Mouse (Mus musculus) MEL (cell line): Measurements from ENCODE around the gene Zfpm1. TPM values are rescaled to one million over a fixed set of nuclear protein-coding genes. Genes with fewer than 3 reads are reported as not detected.
A peak's percentile ranks its signal among the peaks of the same experiment; 100 is the strongest.

Experiments
- DNase-seq: peaks from one replicate; pipeline ENCODE4 v3.0.0; 2011; ENCODE audit warnings: low read depth, low spot score
- H3K27ac ChIP-seq: 2 replicates; pipeline ENCODE4 v1.5.1; 2012; ENCODE audit warnings: low read depth, mild to moderate bottlenecking, control low read depth, low read length, moderate library complexity; ENCODE audit not compliant: control insufficient read depth
- H3K27me3 ChIP-seq, 2 experiments: fragments of 150-350 bp in 1 of 2; sonication (generic) in 1 of 2; 2 replicates each; pipeline ENCODE4 v1.6.1; 2012; ENCODE audit warnings: low read length in 2 of 2, mild to moderate bottlenecking in 2 of 2, improper control_type of control experiment in 1 of 2, moderate library complexity in 1 of 2; ENCODE audit not compliant: insufficient read depth in 2 of 2, control insufficient read depth in 1 of 2
- H3K36me3 ChIP-seq, 2 experiments: 2 replicates each; pipeline ENCODE4 v1.6.1; 2012 to 2014; ENCODE audit warnings: low read length in 2 of 2, improper control_type of control experiment in 1 of 2, inconsistent platforms in 1 of 2, mild to moderate bottlenecking in 1 of 2; ENCODE audit not compliant: insufficient read depth in 2 of 2, control insufficient read depth in 1 of 2
- H3K4me1 ChIP-seq, 2 experiments: fragments of 150-350 bp in 1 of 2; sonication (generic) in 1 of 2; 2 replicates each; pipeline ENCODE4 v1.6.1; 2012; ENCODE audit warnings: low read length in 2 of 2, improper control_type of control experiment in 1 of 2, mild to moderate bottlenecking in 1 of 2; ENCODE audit not compliant: insufficient read depth in 2 of 2, control insufficient read depth in 1 of 2
- H3K4me3 ChIP-seq, 2 experiments: fragments of 150-350 bp in 1 of 2; sonication (generic) in 1 of 2; 2 replicates each; pipeline ENCODE4 v1.5.1; 2012; ENCODE audit warnings: low read depth in 2 of 2, low read length in 2 of 2, mild to moderate bottlenecking in 2 of 2, moderate library complexity in 2 of 2, control low read depth in 1 of 2, improper control_type of control experiment in 1 of 2; ENCODE audit not compliant: control insufficient read depth in 1 of 2, insufficient read depth in 1 of 2
- H3K79me2 ChIP-seq: 2 replicates; pipeline ENCODE4 v1.6.1; 2012; ENCODE audit warnings: mild to moderate bottlenecking, low read length, moderate library complexity; ENCODE audit not compliant: control insufficient read depth, poor library complexity, insufficient read depth
- H3K9ac ChIP-seq: 2 replicates; pipeline ENCODE4 v1.6.1; 2012; ENCODE audit warnings: low read depth, mild to moderate bottlenecking, control low read depth, low read length, moderate library complexity; ENCODE audit not compliant: control insufficient read depth, poor library complexity, severe bottlenecking
- H3K9me3 ChIP-seq: fragments of 150-350 bp; sonication (generic); replicated peaks from 2 replicates; pipeline ENCODE4 v1.6.1; 2012; ENCODE audit warnings: mild to moderate bottlenecking, low read length, improper control_type of control experiment, moderate library complexity; ENCODE audit not compliant: insufficient read depth
- BHLHE40 ChIP-seq: IDR thresholded peaks from 2 replicates; pipeline ENCODE4 v1.6.1; 2012; ENCODE audit warnings: low read depth, mild to moderate bottlenecking, inconsistent platforms, low read length, improper control_type of control experiment, borderline replicate concordance
- CHD2 ChIP-seq: IDR thresholded peaks from 2 replicates; pipeline ENCODE4 v1.6.1; 2011; ENCODE audit warnings: low read length, improper control_type of control experiment
- CTCF ChIP-seq, 3 experiments: IDR thresholded peaks in 2 of 3; conservative IDR thresholded peaks in 1 of 3; 2 replicates each; pipeline ENCODE4 v1.5.1; 2011 to 2012; ENCODE audit warnings: low read length in 3 of 3, low read depth in 2 of 3, mild to moderate bottlenecking in 2 of 3, improper control_type of control experiment in 1 of 3, inconsistent platforms in 1 of 3, mixed read lengths in 1 of 3, moderate library complexity in 1 of 3; ENCODE audit not compliant: control insufficient read depth in 1 of 3, insufficient read depth in 1 of 3, poor library complexity in 1 of 3, severe bottlenecking in 1 of 3
- EP300 ChIP-seq, 2 experiments: IDR thresholded peaks; 2 replicates each; pipeline ENCODE4 v1.6.1; 2011; ENCODE audit warnings: improper control_type of control experiment in 2 of 2, low read length in 2 of 2, low read depth in 1 of 2, mild to moderate bottlenecking in 1 of 2
- ETS1 ChIP-seq: IDR thresholded peaks from 2 replicates; pipeline ENCODE4 v1.6.1; 2012; ENCODE audit warnings: low read depth, mild to moderate bottlenecking, inconsistent platforms, low read length, improper control_type of control experiment, moderate library complexity
- GATA1 ChIP-seq: IDR thresholded peaks from 2 replicates; pipeline ENCODE4 v1.6.1; 2011; ENCODE audit warnings: low read depth, low read length, improper control_type of control experiment
- KAT2A ChIP-seq: conservative IDR thresholded peaks from 2 replicates; pipeline ENCODE4 v1.6.1; 2012; ENCODE audit warnings: low read depth, low read length, improper control_type of control experiment, inconsistent platforms
- MAZ ChIP-seq: IDR thresholded peaks from 2 replicates; pipeline ENCODE4 v1.6.1; 2012; ENCODE audit warnings: low read depth, mild to moderate bottlenecking, inconsistent platforms, low read length, improper control_type of control experiment
- MEF2A ChIP-seq: IDR thresholded peaks from 2 replicates; pipeline ENCODE4 v1.6.1; 2014; ENCODE audit warnings: low read depth, mild to moderate bottlenecking, inconsistent platforms, low read length, improper control_type of control experiment; ENCODE audit not compliant: poor library complexity, insufficient replicate concordance, severe bottlenecking; ENCODE audit errors: extremely low read depth
- MYB ChIP-seq: IDR thresholded peaks from 2 replicates; pipeline ENCODE4 v1.6.1; 2011; ENCODE audit warnings: mild to moderate bottlenecking, low read depth, low read length, improper control_type of control experiment
- NRF1 ChIP-seq: IDR thresholded peaks from 2 replicates; pipeline ENCODE4 v1.6.1; 2014; ENCODE audit warnings: low read depth, mild to moderate bottlenecking, inconsistent platforms, low read length, improper control_type of control experiment, moderate library complexity; ENCODE audit not compliant: poor library complexity, insufficient read depth, severe bottlenecking
- POLR2AphosphoS2 ChIP-seq: IDR thresholded peaks from 2 replicates; pipeline ENCODE4 v1.6.1; 2011; ENCODE audit warnings: low read length, improper control_type of control experiment
- RCOR1 ChIP-seq: IDR thresholded peaks from 2 replicates; pipeline ENCODE4 v1.6.1; 2012; ENCODE audit warnings: low read depth, mild to moderate bottlenecking, inconsistent platforms, low read length, improper control_type of control experiment
- SIN3A ChIP-seq: IDR thresholded peaks from 2 replicates; pipeline ENCODE4 v1.6.1; 2012; ENCODE audit warnings: low read length, improper control_type of control experiment, inconsistent platforms
- SMC3 ChIP-seq: IDR thresholded peaks from 2 replicates; pipeline ENCODE4 v1.6.1; 2011; ENCODE audit warnings: low read depth, low read length, improper control_type of control experiment
- TAL1 ChIP-seq: IDR thresholded peaks from 2 replicates; pipeline ENCODE4 v1.6.1; 2012; ENCODE audit warnings: mild to moderate bottlenecking, inconsistent platforms, low read length, moderate library complexity, mixed read lengths
- TCF12 ChIP-seq: IDR thresholded peaks from 2 replicates; pipeline ENCODE4 v1.6.1; 2014; ENCODE audit warnings: low read depth, mild to moderate bottlenecking, inconsistent platforms, low read length, improper control_type of control experiment, moderate library complexity
- UBTF ChIP-seq: IDR thresholded peaks from 2 replicates; pipeline ENCODE4 v1.6.1; 2012; ENCODE audit warnings: low read depth, mild to moderate bottlenecking, inconsistent platforms, low read length, improper control_type of control experiment, moderate library complexity, borderline replicate concordance; ENCODE audit not compliant: insufficient read depth
- USF1 ChIP-seq: IDR thresholded peaks from 2 replicates; pipeline ENCODE4 v1.6.1; 2014; ENCODE audit warnings: low read depth, mild to moderate bottlenecking, inconsistent platforms, low read length, improper control_type of control experiment, moderate library complexity
- ZMIZ1 ChIP-seq: IDR thresholded peaks from 2 replicates; pipeline ENCODE4 v1.6.1; 2012; ENCODE audit warnings: low read depth, mild to moderate bottlenecking, inconsistent platforms, low read length, improper control_type of control experiment, moderate library complexity
- polyA plus RNA-seq, 2 experiments: library from polyadenylated mRNA; stranded (reverse) in 1 of 2; unstranded in 1 of 2; fragments of >175 nt in 1 of 2; fragments of >200 nt in 1 of 2; gene quantifications; 2 replicates each; pipeline versions ENCODE4 v1.2.1 to v1.2.4; 2012; ENCODE audit warnings: low replicate concordance in 2 of 2, low read depth in 1 of 2; ENCODE audit not compliant: insufficient read length in 2 of 2, insufficient read depth in 1 of 2, missing spikeins in 1 of 2
- total RNA-seq: library from RNA; depleted of rRNA; stranded (reverse); fragments of 300-350 nt; gene quantifications from 2 replicates; pipeline ENCODE4 v1.2.3, GENCODE M21; 2012

The Zfpm1 gene
- total and polyA plus RNA-seq, 3 experiments, result 133 to 343 (median 260) TPM

DNA sequence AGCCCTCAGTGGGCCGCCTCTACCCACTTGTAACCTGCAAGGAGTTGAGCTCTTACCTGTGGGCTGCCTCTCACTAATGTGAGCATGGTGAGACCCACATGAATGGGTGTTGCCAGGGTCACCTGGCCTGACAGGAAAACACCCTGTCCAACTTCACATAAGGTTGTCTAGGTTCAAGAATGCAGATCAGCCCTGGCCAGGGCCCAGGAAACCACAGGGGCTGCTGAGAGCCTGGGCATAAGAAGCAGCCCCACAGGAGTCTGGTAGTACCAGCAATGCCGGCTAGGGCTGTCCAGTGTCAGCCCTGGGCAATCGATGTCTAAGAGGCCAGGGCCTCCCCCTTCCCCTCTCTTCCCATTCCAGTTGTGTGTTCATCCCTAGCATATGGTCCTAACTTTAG lies 6.4 kb downstream of the Zfpm1 start:
- H3K79me2 ChIP-seq, result peaks cover 92% of the 10 kb centered on the region
- peak overlapping the region; percentile 41 for H3K9ac ChIP-seq
- no peak overlapping the region for H3K4me3 ChIP-seq
- H3K4me1 ChIP-seq, result peaks cover 17 to 80% of the 10 kb centered on the region in 2 experiments
- no peaks in the 10 kb centered on the region for H3K9me3 ChIP-seq
- peaks cover 0 to 74% of the 10 kb centered on the region in 2 experiments; a peak in 3 of 4 replicates for H3K36me3 ChIP-seq
- TF ChIP-seq POLR2AphosphoS2 (0 out of 2 replicates have a peak, but pooled peaks have one; percentile 11), TAL1 (no peak)
- peak overlapping the region; percentile 91 for H3K27ac ChIP-seq
- H3K27me3 ChIP-seq, result no peaks in the 10 kb centered on the region
- no peak for DNase-seq

DNA sequence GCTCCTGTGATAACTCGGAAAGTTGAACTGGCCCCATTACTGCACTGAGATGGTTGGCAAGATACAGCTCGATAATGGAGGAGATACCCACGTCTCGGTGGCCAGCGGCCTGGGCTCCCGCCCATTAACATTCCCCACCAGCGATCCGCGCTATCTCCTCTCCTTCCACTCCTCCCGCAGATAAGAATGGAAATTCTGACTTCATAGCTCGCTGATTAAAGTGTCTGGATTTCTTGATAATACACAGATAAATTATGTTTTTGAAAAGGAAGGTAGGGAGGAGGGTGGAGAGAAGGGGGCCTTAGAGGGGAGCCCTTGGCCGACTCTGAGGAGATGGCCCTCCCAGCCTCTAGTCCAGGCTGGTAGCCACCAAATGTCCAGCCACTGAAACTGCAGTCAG lies 9.1 kb downstream of the Zfpm1 start:
- H3K79me2 ChIP-seq, result peaks cover 88% of the 10 kb centered on the region
- no peak for DNase-seq
- no peak overlapping the region for H3K9ac ChIP-seq
- no peaks in the 10 kb centered on the region for H3K9me3 ChIP-seq
- H3K4me1 ChIP-seq, result peaks cover 19 to 96% of the 10 kb centered on the region in 2 experiments
- TF ChIP-seq RCOR1 (0 out of 2 replicates have a peak, but pooled peaks have one; percentile 31), UBTF (no peak), SIN3A (0 out of 2 replicates have a peak, but pooled peaks have one; percentile 39), MEF2A (no peak), EP300 (IDR thresholded peaks at IDR 0.05; ENCODE audit: low read depth in 1 of 2, low read length in 2 of 2) (peak; percentile 13 to 72; a peak in 2 of 4 replicates), ETS1 (peak; percentile 53; the same call in 1 of the 2 replicates), BHLHE40 (no peak), MAZ (0 out of 2 replicates have a peak, but pooled peaks have one; percentile 11), CTCF (IDR thresholded peaks at IDR 0.05 in 2 of 3, conservative IDR thresholded peaks at IDR 0.05 in 1 of 3; ENCODE audit: control insufficient read depth in 1 of 3, insufficient read depth in 1 of 3, low read depth in 2 of 3, low read length in 3 of 3, poor library complexity in 1 of 3, severe bottlenecking in 1 of 3) (no peak), ZMIZ1 (no peak), TCF12 (peak; percentile 72), NRF1 (no peak), MYB (no peak), KAT2A (no peak), GATA1 (peak; percentile 79), SMC3 (no peak), USF1 (no peak), CHD2 (no peak)
- H3K36me3 ChIP-seq, result peaks cover 2 to 83% of the 10 kb centered on the region in 2 experiments; a peak in 3 of 4 replicates
- peak overlapping the region; percentile 95 for H3K27ac ChIP-seq
- H3K27me3 ChIP-seq, result no peaks in the 10 kb centered on the region
- no peak overlapping the region for H3K4me3 ChIP-seq
